Mouse (Mus musculus) brain, embryonic 18.5 days (tissue): ENCODE results near the gene Pex26.

Source experiments
- DNase-seq: peaks from one replicate; pipeline ENCODE4 v3.0.0-alpha.2; 2012; ENCODE audit warnings: low read depth, low spot score

The Pex26 gene

DNA sequence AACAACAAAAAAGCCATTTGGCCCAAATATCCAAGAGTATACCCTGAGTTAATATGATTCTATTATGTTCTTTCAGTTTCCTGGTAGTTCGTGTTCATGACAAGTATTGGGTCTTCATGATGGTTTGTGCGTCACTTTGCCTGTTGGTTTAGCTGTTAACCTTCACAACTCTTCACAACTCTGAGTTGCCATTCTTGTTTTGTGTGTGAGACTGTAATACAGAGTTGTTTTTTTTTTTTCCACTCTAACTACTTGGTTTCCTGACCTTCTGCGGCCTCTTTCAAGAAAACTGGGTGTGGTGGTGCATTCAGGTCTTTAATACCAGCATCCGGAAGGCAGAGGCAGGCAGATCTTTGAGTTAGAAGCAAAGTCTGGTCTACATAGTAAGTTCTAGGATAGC lies 54.7 kb downstream of the Pex26 start:
- DNase-seq = no peak

DNA sequence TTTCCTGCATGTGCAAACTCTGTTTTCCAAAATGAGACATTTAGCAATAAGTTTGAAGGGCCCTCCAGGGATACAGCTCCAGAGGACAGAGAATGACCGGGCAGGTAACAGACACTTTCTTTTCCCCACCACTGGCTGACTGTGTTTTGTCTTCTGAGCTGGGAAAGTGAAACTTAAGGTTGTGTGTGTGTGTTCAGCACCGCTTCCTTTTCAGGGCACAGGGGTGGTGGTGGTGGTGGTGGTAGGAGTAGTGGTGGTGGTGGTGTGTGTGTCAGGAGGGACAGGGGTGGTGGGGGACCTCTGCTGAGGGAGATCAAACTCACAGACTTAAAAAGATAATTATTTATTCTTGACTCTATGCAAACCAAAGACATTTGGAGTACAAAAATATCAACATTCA lies 58.3 kb downstream of the Pex26 start:
- DNase-seq = no peak

DNA sequence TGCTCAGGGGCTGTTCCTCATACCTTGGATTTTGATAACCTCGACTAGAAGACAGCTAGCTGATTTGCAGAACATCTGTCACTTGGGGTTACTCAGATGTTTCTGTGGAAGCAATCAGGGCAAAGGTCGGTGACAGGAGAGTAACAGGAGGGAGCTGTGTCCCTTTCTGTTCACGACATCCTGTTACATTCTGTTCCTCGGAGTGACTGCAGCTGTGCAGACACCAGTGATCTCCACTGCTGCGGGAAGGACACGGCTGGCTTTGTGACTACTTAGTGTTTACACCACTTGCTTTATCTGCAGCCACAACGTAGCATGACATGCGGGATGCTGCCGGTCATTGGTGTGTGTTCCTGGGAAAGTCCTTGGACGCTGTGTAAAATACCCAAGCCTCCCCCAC lies 59.7 kb downstream of the Pex26 start:
- no peak for DNase-seq

DNA sequence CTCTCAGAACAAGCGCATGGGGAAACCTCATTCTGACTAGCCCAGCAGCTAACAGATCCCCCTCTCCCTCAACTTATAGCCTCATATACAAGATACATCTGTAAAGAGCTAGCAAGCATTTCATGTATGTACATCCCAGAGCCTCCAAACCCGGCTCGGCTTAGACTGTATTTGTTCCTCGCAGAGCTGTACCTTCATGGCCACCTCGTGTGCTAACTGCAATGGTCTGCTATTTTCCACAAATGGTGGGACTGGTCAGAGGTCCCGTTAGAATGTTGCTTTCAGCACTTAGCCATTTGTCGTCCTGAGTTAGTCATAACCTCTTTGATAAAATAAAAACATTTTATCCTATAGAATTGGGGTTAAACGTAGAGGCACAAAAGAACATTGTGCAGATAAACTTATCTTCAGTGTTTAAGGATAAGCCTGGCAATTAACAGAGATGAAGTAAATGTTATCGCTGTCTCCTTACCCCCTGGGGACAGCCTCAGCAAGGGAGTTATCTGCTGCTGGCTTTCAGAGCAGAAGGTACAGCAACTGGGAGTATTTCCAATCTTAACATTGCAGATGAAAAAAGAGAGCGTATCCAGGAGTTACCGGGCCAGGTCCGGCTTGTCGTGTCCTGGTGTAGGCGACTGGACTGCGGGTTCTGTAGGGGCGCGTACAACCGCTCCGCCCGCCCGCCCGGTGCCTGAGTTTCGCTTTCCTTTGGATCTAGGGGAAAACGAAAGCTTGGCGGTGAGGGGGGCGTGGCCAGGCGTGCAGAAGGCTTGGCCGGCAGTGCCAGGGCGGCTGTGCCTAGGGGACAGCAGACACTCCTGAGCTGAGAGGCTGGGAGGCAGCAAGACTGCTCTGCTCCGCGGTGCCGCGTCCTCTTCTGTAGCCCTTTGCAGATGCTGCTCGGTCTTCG lies 61.9 kb downstream of the Pex26 start, which contains the start of gene Usp18:
Gene Usp18 (plus strand): TSS at position 780 of the 910 bp plus-strand sequence.
- DNase-seq = peak; percentile 8

DNA sequence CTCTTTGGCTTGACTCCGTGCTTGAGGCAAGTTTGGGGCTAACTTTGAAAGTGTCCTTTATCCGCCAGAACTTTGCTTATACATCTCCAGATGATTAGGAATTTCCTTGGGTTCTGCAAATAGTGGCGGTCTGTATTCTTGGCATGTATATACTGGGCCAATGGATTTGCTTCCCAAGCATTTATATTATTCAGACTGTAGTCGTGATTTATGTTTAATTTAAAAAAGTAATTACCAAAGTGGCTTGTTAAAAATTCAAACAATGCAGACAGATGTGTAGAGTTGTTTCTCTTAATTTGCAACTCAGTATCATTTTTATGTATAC lies 62.5 kb downstream of the Pex26 start:
- DNase-seq = no peak
